Mouse (Mus musculus) neural tube, embryonic 14.5 days (tissue): Measurements from ENCODE around the gene Irx2. TPM values are rescaled to one million over a fixed set of nuclear protein-coding genes. Genes with fewer than 3 reads are reported as not detected.

ENCODE experiments used
- ATAC-seq: fragments of 200-750 bp; cut with Nextera tagmentation; 2 replicates; pipeline ENCODE4 v1.8.0; 2017; ENCODE audit warnings: low read depth, mild to moderate bottlenecking, moderate TSS enrichment, moderate library complexity
- H3K27ac ChIP-seq: fragments of 300-500 bp; sonication (generic); 2 replicates; pipeline ENCODE4 v1.5.1; 2014; ENCODE audit warnings: low read depth, mild to moderate bottlenecking, control low read depth, low read length, moderate library complexity, mixed read lengths
- H3K27me3 ChIP-seq: fragments of 300-500 bp; sonication (generic); 2 replicates; pipeline ENCODE4 v1.6.1; 2014; ENCODE audit warnings: low read length; ENCODE audit not compliant: control insufficient read depth, insufficient read depth
- H3K36me3 ChIP-seq: fragments of 300-500 bp; sonication (generic); 2 replicates; pipeline ENCODE4 v1.6.1; 2014; ENCODE audit warnings: low read length, mixed read lengths; ENCODE audit not compliant: control insufficient read depth, insufficient read depth
- H3K4me1 ChIP-seq: fragments of 300-500 bp; sonication (generic); 2 replicates; pipeline ENCODE4 v1.6.1; 2014; ENCODE audit warnings: low read length; ENCODE audit not compliant: control insufficient read depth, insufficient read depth
- H3K4me2 ChIP-seq: fragments of 300-500 bp; sonication (generic); 2 replicates; pipeline ENCODE4 v1.6.1; 2014; ENCODE audit warnings: mild to moderate bottlenecking, low read depth, low read length, control low read depth
- H3K4me3 ChIP-seq: fragments of 300-500 bp; sonication (generic); 2 replicates; pipeline ENCODE4 v1.5.1; 2014; ENCODE audit warnings: low read depth, low read length, control low read depth, mixed read lengths
- H3K9ac ChIP-seq: fragments of 300-500 bp; sonication (generic); replicated peaks from 2 replicates; pipeline ENCODE4 v1.6.1; 2014; ENCODE audit warnings: low read depth, mild to moderate bottlenecking, control low read depth, low read length, mixed read lengths
- H3K9me3 ChIP-seq: fragments of 300-500 bp; sonication (generic); 2 replicates; pipeline ENCODE4 v1.6.1; 2016; ENCODE audit warnings: low read length; ENCODE audit not compliant: control insufficient read depth
- WGBS: fragments of 180-500 bp; shearing (Covaris S2); extraction: QIAGEN DNeasy Blood & Tissue Kit; methylation state at CpG from one replicate; pipeline ENCODE4 v1.1.7; 2014; 5-methylcytosine and 5-hydroxymethylcytosine counted together
- polyA plus RNA-seq: library from polyadenylated mRNA; unstranded; fragments of >200 nt; fragmentation: Nextera tagmentation; extraction: Ambion mirVana; gene quantifications from 2 replicates; pipeline ENCODE4 v1.2.1, GENCODE M21; 2014

The Irx2 gene
- polyA plus RNA-seq: 8.6 and 11.6 TPM in 2 replicates

DNA sequence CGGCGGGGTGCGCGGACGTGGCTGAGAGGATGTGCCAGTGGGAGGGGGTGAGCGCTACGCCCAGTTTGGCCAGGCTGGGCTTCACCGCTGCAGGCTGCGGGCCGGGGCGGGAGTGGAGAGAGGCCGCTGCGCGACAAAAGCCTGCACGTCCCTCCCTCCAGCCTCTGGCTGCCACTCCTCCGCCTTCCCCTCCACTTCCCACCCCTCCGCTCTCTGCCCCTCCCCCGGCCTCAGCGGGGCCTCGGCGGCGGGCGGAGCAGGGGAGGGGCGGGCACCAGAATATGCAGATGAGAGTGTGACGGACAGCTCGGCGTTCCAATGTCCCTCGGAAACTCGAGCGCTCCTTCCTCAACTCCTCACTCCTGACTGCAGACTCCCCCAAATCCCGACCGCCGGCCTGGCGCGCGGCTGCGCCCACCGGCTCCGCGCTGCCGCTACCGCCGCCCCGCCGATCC lies at the start of gene Irx2:
Irx2 (plus strand) TSS at position 359 of the 455 bp plus-strand sequence.
- Histone ChIP-seq H3K9me3 (no peaks in the 10 kb centered on the region), H3K27ac (peak within 1 kb of the TSS; percentile 60; the same call in 1 of the 2 replicates), H3K4me2 (peak within 1 kb of the TSS; percentile 67), H3K4me3 (peak within 1 kb of the TSS; percentile 49), H3K9ac (peak within 1 kb of the TSS; percentile 61), H3K27me3 (peaks cover 47% of the 10 kb centered on the region), H3K36me3 (no peaks in the 10 kb centered on the region), H3K4me1 (peaks cover 17% of the 10 kb centered on the region; the same call in 1 of the 2 replicates)
- ATAC-seq: peak; percentile 88
- 0% methylated on average over 39 of the region's 45 CpGs for WGBS

DNA sequence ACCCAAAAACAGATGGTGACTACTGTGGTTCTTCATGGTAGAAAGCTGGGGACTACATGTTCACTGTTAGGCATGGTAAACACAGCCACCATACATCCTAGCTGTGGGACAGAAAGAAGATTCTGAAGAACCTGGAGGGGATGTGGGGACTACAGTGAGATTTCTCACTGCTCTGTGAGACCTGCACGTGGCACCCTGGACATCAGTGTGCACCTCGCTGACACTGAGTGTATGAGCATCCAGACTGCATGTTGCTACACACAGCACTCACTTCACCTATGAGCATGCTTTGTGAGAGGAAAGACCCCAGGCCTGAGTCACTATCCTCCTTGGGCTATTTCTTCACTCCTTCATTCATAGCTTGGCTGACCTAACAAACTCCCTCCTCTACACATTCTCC lies 47.3 kb upstream of the Irx2 start:
- no peak overlapping the region for H3K27ac ChIP-seq
- no peaks in the 10 kb centered on the region for H3K36me3 ChIP-seq
- H3K4me1 ChIP-seq: no peaks in the 10 kb centered on the region
- no peak overlapping the region for H3K4me2 ChIP-seq
- no peaks in the 10 kb centered on the region for H3K9me3 ChIP-seq
- H3K27me3 ChIP-seq: no peaks in the 10 kb centered on the region
- ATAC-seq: no peak
- no peak overlapping the region for H3K4me3 ChIP-seq
- WGBS: 96% methylated on average over 2 of the region's 2 CpGs
- no peak overlapping the region for H3K9ac ChIP-seq

DNA sequence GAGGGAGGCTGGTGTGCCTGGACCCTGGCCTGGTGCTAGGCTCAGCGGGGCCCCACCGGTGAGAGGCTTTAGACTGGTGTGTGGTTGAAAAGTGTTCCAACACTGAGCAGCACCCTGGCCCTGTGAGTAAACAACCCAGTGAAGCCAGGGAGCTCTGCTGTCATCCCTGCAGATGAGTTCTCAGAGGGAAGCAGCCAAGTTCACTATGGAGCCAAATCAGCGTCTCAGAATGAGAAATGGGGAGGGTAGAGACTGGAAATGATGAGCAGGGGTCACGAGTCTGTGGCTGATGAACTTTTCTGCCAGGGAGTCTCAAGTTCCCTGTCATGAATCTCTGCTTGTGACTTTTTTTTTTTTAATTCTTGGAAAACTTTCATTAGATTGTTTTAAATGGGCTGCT lies 36.1 kb upstream of the Irx2 start:
- 61% methylated on average over 4 of the region's 4 CpGs for WGBS
- H3K4me3 ChIP-seq: no peak overlapping the region
- H3K4me2 ChIP-seq: no peak overlapping the region

DNA sequence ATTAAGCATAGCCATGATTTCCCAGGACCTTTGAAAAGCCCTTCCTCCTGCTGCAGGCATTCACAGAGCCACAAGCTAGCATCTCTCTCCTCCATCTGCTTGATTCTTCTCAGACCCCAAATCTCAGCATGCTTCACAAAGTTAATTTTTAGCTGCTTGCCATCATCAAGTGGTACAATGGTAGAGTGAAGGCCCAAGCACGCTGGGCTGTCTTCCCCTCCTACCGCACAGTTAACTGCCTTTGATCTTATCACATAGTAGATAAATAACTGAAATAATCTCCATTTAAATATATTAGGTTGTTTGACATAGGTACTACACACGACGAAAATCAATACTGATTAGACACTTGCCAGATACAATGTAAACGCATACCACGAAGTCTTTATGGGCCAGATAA lies 35.3 kb upstream of the Irx2 start:
- H3K4me2 ChIP-seq: no peak overlapping the region
- H3K9me3 ChIP-seq: no peaks in the 10 kb centered on the region
- no peaks in the 10 kb centered on the region for H3K4me1 ChIP-seq
- WGBS: 87% methylated on average over 6 of the region's 6 CpGs
- H3K27ac ChIP-seq: no peak overlapping the region
- no peaks in the 10 kb centered on the region for H3K27me3 ChIP-seq
- no peak overlapping the region for H3K4me3 ChIP-seq
- no peaks in the 10 kb centered on the region for H3K36me3 ChIP-seq
- no peak overlapping the region for H3K9ac ChIP-seq
- no peak for ATAC-seq

More for the DNA sequence above, 36.1 kb upstream of the Irx2 start:
- H3K9me3 ChIP-seq: no peaks in the 10 kb centered on the region
- H3K36me3 ChIP-seq: no peaks in the 10 kb centered on the region
- H3K9ac ChIP-seq: no peak overlapping the region
- H3K27me3 ChIP-seq: no peaks in the 10 kb centered on the region
- no peak overlapping the region for H3K27ac ChIP-seq
- ATAC-seq: no peak
- H3K4me1 ChIP-seq: no peaks in the 10 kb centered on the region

DNA sequence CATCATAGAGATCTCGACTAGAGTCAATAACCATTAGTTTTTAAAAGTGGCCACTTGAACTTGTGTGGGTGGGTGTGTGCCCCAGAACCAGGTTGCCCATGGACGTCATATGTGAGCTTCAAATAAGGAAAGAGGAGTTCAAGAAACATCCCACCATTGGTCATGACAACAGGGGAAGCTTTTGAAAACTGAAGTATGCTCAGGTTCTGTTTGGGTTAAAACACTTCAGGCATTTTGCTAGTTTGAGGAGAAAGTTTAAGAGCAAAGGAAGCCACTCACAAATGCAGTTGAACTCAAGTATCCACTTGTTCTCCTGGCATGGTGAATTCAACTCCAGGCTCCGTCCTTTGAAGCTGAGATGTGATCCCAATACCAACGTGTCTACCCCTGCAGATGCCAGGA lies 34.9 kb upstream of the Irx2 start:
- H3K27me3 ChIP-seq: no peaks in the 10 kb centered on the region
- H3K36me3 ChIP-seq: no peaks in the 10 kb centered on the region
- H3K9ac ChIP-seq: no peak overlapping the region
- H3K4me3 ChIP-seq: no peak overlapping the region
- H3K9me3 ChIP-seq: no peaks in the 10 kb centered on the region
- H3K4me1 ChIP-seq: no peaks in the 10 kb centered on the region
- WGBS: 84% methylated on average over 4 of the region's 4 CpGs
- no peak overlapping the region for H3K27ac ChIP-seq
- no peak overlapping the region for H3K4me2 ChIP-seq
- ATAC-seq: no peak

DNA sequence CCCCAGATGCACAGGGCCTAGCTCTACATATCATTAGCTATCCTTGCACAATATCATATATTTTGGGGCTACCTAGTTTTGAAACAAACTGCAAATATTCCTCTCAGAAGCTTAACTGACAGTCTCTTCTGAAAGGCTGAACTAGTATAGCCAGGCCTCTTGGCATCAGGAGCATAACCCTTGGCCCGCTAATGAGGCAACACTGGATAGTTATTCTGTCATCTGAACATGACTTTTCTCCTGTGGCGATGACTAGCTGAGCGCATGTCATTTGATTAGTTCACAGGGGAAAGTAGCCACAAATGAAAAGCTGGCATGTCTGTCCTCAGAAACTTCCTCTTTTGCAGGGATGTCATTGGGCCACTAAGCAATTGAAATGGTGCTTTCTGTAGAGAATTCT lies 29.4 kb upstream of the Irx2 start:
- ATAC-seq: no peak
- Histone ChIP-seq H3K9ac (no peak overlapping the region), H3K27me3 (no peaks in the 10 kb centered on the region), H3K9me3 (no peaks in the 10 kb centered on the region), H3K27ac (no peak overlapping the region), H3K4me1 (no peaks in the 10 kb centered on the region), H3K4me2 (no peak overlapping the region), H3K36me3 (no peaks in the 10 kb centered on the region), H3K4me3 (no peak overlapping the region)
- 96% methylated on average over 3 of the region's 3 CpGs for WGBS

DNA sequence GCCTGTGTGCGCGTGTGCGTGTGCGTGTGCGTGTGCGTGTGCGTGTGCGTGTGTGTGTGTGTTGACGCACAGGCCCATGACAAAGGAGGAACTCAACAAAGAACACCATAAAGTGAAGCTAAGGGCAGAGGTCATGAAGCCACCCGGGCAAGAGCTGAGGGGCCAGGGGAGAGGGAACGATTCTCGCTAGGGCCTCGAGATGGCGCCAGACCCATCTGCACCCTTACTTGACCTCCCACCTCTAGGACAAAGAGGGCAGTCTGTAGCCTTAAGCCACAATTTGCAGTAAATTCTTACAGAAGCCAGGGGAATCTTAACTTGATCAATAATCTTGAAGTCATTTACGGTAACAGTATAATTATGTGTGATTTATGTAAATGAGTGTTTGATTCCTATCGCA lies 19.9 kb upstream of the Irx2 start:
- Histone ChIP-seq H3K27ac (no peak overlapping the region), H3K4me2 (no peak overlapping the region), H3K9me3 (no peaks in the 10 kb centered on the region), H3K4me3 (no peak overlapping the region), H3K4me1 (no peaks in the 10 kb centered on the region), H3K36me3 (no peaks in the 10 kb centered on the region), H3K9ac (no peak overlapping the region), H3K27me3 (no peaks in the 10 kb centered on the region)
- no peak for ATAC-seq
- WGBS: 53% methylated on average over 16 of the region's 16 CpGs

DNA sequence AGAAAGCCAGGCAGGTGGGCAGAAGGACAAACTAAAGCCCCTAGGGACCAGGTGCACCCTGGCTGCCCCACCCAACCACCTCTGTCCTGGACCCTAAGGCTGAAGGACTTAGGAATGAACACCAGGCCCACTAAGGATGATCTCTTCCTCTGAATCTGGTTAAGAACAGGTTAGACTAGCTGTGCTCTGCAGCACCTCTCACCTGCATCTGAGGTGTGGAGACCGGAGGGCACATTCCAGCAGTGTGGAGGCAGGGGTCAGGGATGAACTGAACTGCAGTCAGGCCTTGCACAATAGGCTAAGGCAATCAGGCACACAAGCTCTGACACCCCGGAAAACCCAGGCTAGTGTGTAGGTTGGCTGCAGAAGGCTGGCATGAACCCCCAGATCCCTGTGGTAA lies 18.3 kb upstream of the Irx2 start:
- Histone ChIP-seq H3K9me3 (no peaks in the 10 kb centered on the region), H3K27ac (no peak overlapping the region), H3K4me1 (no peaks in the 10 kb centered on the region), H3K36me3 (no peaks in the 10 kb centered on the region), H3K9ac (no peak overlapping the region), H3K27me3 (no peaks in the 10 kb centered on the region), H3K4me2 (no peak overlapping the region), H3K4me3 (no peak overlapping the region)
- 97% methylated on average over 2 of the region's 2 CpGs for WGBS
- ATAC-seq: no peak

DNA sequence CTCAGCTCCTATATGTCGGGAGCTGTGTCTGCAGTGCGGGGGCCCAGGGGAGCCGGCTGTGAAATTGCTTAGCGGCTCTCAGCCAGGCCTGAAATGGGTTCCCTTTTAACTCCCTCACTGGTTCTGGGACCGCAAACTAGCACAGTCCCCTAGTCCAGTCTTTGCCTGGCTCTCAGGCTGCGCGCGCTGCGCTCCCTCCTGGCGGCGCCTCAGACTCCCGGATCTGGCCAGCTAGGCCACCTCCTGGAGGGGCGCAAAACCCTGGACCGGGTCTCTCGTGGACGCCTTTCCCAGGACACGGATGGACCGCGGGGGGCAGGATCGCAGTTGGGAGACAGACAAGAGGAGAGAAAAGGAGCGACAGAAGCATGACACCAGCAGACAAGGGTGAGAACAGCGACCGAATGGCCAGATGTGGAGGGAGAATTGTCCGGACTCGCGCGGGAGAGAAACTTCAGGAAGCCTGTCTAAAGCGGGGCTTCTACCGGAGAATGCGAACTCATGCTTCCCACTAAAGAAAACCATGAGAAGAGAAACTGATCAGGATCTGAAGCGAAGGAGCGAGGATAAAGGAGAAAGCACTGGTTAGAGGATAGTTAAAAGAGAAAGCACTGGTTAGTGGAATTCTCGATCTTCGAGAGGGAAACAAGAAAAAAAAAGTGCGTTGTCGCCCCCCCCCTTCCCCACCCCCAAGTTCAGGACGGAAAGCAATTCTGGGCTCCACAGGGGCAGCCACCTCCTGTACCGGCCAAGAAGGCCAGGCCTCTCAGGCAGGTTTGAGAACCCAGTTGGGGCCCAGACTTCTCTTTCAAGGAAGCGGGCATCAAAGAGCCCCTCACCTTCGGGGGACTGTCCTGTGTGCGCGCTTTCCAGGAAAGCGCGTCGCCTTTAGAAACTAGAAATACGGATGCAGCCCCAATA lies 4.4 kb upstream of the Irx2 start:
- H3K4me2 ChIP-seq: peak overlapping the region; percentile 40
- H3K36me3 ChIP-seq: no peaks in the 10 kb centered on the region
- peak; percentile 32; the same call in 1 of the 2 replicates for ATAC-seq
- H3K9ac ChIP-seq: no peak overlapping the region
- H3K4me1 ChIP-seq: peaks cover 12% of the 10 kb centered on the region; the same call in 1 of the 2 replicates
- no peaks in the 10 kb centered on the region for H3K9me3 ChIP-seq
- no peak overlapping the region; the same call in 1 of the 2 replicates for H3K27ac ChIP-seq
- peaks cover 55% of the 10 kb centered on the region for H3K27me3 ChIP-seq
- WGBS: under 1% methylated on average over 46 of the region's 46 CpGs
- H3K4me3 ChIP-seq: peak overlapping the region; percentile 10; the same call in 1 of the 2 replicates
